Mouse (Mus musculus) urinary bladder, postnatal 14 days (tissue): ENCODE measurements around the gene Tcf7l2.

Experiments
- DNase-seq: peaks from one replicate; pipeline ENCODE4 v3.0.0; 2021; ENCODE audit warnings: low spot score

The Tcf7l2 gene

GRCm38 (mm10) chr19:55941253-55942125 is 199.9 kb downstream of the Tcf7l2 start:
- DNase-seq: no peak

- DNase-seq: no peak
Measured at GRCm38 (mm10) chr19:55951397-55951796, 209.8 kb downstream of the Tcf7l2 start.

DNA sequence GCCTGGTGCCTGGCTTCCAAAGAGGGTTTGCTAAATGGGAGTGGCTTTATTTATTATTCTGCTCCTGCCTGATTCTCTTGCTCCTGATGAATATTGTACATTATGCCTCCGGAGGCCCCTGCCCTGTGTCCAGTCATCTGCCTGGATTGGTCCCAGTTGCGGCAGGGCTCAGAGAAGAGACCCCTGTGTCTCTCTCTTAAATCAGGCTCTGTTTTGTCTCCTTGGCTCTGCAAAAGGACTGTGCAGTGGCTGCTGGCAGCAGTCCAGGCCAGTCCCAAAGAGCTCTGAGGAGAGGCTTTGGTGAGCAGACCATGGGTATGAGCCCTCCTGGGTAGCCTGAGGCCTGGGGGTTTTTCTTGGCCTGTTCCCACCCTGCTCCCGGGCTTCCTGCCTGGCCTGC is 211.6 kb downstream of the Tcf7l2 start:
- DNase-seq: no peak

DNA sequence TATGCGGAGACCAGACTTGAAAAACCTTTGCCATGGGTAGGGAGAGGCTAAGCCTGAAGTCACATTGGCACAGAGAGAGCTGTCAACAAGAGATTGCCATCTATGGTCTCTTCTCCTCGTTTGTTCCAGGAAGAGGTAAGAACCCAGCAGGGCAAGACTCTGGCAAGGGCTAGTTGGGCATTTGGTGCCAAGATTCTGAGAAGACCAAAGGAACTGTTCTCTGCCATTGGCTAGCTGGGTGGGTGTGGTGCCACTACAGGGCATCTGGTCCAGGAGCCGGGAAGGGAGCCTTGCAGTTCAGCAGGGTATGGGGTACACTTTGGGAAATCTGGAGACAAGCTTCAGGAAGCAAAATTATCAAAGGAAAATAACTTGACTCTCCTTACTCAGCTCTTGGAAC is 213.5 kb downstream of the Tcf7l2 start:
- DNase-seq: no peak

DNA sequence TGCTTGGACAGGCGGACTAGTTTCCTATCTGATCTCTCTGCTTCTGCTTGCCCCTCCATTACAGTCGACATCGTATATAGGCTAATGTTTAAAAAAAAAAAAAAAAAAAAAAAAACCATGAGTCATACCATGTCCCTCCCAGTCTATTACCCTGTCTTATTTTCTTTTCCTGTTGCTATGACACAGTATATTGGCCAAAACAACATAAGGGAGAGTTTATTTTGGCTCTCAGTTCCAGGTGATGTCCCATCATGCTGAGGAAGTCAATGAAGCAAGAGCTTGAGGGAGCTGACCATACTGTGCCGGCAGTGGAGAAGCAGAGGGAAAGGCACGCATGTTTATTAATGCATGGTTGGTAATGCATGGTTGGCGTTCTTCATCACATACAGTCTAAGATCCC is 215.1 kb downstream of the Tcf7l2 start:
- DNase-seq: no peak

- no peak for DNase-seq
Measured at GRCm38 (mm10) chr19:55964421-55964820, 222.8 kb downstream of the Tcf7l2 start.

DNA sequence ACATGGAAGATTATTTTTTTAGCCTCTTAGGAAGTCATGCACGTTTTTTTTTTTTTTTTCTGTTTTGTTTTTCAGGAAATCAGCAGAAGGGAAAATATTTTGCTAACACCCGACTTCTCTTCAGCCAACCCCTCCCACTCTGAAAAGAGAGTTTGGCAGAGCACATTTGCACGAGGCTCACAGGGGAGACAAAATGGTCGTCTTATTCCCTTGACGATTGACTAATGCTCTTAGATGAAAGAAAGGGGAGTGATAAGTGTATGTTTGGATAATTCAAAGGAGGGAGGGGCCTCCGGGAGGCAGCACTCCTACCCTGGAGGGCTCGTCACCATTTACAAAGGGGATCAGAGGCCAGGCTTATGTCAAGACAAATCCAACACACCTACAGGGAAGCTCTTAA is 224.4 kb downstream of the Tcf7l2 start:
- DNase-seq: no peak

GRCm38 (mm10) chr19:55969929-55970531 is 228.4 kb downstream of the Tcf7l2 start:
- DNase-seq: no peak

- DNase-seq: no peak
Measured at GRCm38 (mm10) chr19:55976073-55976472, 234.5 kb downstream of the Tcf7l2 start.
